8 mouse cellular contexts compared by ENCODE assay signal in the genomic region with DNA sequence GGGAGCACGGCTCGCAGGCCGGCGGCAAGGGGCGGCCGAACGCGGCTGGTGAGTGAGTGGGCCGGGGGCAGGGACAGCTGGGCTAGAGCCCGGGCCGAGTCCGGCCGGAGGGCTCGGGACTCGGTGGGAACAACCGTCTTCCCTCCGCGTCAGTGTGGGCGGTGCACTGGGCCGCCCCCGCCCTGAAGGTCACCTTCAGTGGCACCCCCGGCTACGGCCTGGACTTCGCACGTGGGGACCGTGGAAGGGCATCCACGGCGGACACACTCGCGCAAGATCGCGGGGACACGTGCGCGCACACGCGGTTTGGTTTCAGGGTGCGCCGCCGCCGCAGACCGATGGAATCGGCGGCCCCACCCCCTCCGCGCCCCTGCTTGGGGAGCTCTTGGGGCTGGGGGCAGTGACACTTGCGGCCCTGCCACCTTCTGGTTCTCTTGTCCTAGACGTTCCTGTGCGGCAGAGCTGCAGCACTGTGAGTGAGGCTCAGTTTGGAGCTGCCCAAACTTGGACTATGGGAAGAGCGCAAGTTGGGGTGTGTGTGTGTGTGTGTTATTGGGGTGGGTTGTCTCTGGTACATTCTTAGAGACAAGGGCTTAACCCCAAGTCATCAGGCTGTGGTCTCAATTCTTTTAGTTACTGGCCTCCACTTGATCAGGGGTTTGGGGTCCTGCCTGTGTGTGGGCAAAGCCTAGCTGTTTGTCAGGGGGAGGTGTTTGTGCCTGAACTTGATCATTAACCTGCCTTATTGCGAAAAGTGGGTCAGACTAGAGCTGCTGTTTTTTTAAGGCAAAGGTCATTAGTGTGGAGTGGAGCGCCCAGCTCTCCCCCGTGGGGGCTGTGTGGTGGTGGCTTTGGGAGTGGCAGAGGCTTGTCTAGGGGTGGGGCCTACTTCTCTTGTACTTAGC. TPM values are rescaled to one million over a fixed set of nuclear protein-coding genes. Genes with fewer than 3 reads are reported as not detected.
DNase-seq lines count a peak whose midpoint lies in the region; ATAC-seq and TF ChIP-seq lines count a peak whose summit lies in the region.

No protein-coding gene starts in this region.

- peaks cover 52% of the 10 kb centered on the region for H3K79me3 ChIP-seq in C2C12 (ENCODE audit: low read depth)

- H3K9me3 ChIP-seq in kidney, embryonic 15.5 days (replicated peaks), result no peaks in the 10 kb centered on the region
- H3K9me3 ChIP-seq in lung, postnatal 0 days (ENCODE audit: low read length), result no peaks in the 10 kb centered on the region

- under 1% methylated on average over 53 of the region's 53 CpGs for WGBS in kidney, embryonic 15.5 days
- 2% methylated on average over 43 of the region's 53 CpGs for WGBS in lung, postnatal 0 days

- peak overlapping the region; percentile 87 for H3K9ac ChIP-seq in kidney, embryonic 15.5 days
- H3K9ac ChIP-seq in lung, postnatal 0 days (replicated peaks; ENCODE audit: low read depth), result peak overlapping the region; percentile 70

- DNase-seq in gastrocnemius, adult 18-20 months (ENCODE audit: low spot score), result peak; percentile 31
- no peak for DNase-seq in gastrocnemius, postnatal 10 days
- DNase-seq in frontal cortex, postnatal 36 days (ENCODE audit: low spot score in 2 of 2), result peak; percentile 31 to 42
- peak; percentile 74 for DNase-seq in lung, postnatal 0 days (ENCODE audit: low spot score)
- peak; percentile 33 for DNase-seq in splenic B cell, adult 2 months (ENCODE audit: low read depth, low spot score)

- peak overlapping the region; percentile 96 for H3K4me3 ChIP-seq in C2C12 (ENCODE audit: insufficient read depth, poor library complexity, severe bottlenecking)
- H3K4me3 ChIP-seq in brown adipose tissue, adult 24 weeks (ENCODE audit: insufficient read depth, low read depth, low read length), result peak overlapping the region; percentile 91
- peak overlapping the region; percentile 98 for H3K4me3 ChIP-seq in kidney, embryonic 15.5 days (replicated peaks)
- peak overlapping the region; percentile 86 for H3K4me3 ChIP-seq in lung, postnatal 0 days (ENCODE audit: low read depth, low read length)

- ATAC-seq in kidney, embryonic 15.5 days (replicated peaks; ENCODE audit: low FRiP score), result peak; percentile 55
- ATAC-seq in lung, postnatal 0 days, result peak; percentile 46

- H3K27ac ChIP-seq in brown adipose tissue, adult 24 weeks (replicated peaks; ENCODE audit: low read depth, low read length), result peak overlapping the region; percentile 95
- peak overlapping the region; percentile 92 for H3K27ac ChIP-seq in kidney, embryonic 15.5 days
- peak overlapping the region; percentile 89 for H3K27ac ChIP-seq in lung, postnatal 0 days (ENCODE audit: low read length)

- H3K27me3 ChIP-seq in C2C12 (ENCODE audit: control insufficient read depth, insufficient read depth, insufficient read length), result no peaks in the 10 kb centered on the region
- H3K27me3 ChIP-seq in kidney, embryonic 15.5 days, result no peaks in the 10 kb centered on the region
- H3K27me3 ChIP-seq in lung, postnatal 0 days (replicated peaks; ENCODE audit: insufficient read depth, low read length), result no peaks in the 10 kb centered on the region
- no peaks in the 10 kb centered on the region for H3K27me3 ChIP-seq in splenic B cell, adult 2 months (ENCODE audit: control insufficient read depth, insufficient read depth, low read length, poor library complexity, severe bottlenecking)

- H3K79me2 ChIP-seq in C2C12 (ENCODE audit: control insufficient read depth, insufficient read depth), result peaks cover 57% of the 10 kb centered on the region

- H3K4me2 ChIP-seq in kidney, embryonic 15.5 days, result peak overlapping the region; percentile 89
- peak overlapping the region; percentile 94 for H3K4me2 ChIP-seq in lung, postnatal 0 days (replicated peaks; ENCODE audit: low read depth, low read length)

- H3K36me3 ChIP-seq in C2C12 (ENCODE audit: control insufficient read depth, insufficient read depth), result peaks cover 34% of the 10 kb centered on the region
- H3K36me3 ChIP-seq in kidney, embryonic 15.5 days, result no peaks in the 10 kb centered on the region
- H3K36me3 ChIP-seq in lung, postnatal 0 days (ENCODE audit: insufficient read depth, low read length), result no peaks in the 10 kb centered on the region
- H3K36me3 ChIP-seq in splenic B cell, adult 2 months (ENCODE audit: control insufficient read depth, insufficient read depth, low read length, poor library complexity, severe bottlenecking), result no peaks in the 10 kb centered on the region

- peak overlapping the region; percentile 95 for H3ac ChIP-seq in C2C12 (ENCODE audit: control insufficient read depth, insufficient read length, low read depth)

- H3K4me1 ChIP-seq in brown adipose tissue, adult 24 weeks (ENCODE audit: control insufficient read depth, insufficient read depth, insufficient read length, low read length), result peaks cover 3% of the 10 kb centered on the region; the same call in 1 of the 2 replicates
- H3K4me1 ChIP-seq in kidney, embryonic 15.5 days, result peaks cover 47% of the 10 kb centered on the region
- peaks cover 18% of the 10 kb centered on the region; the same call in 1 of the 2 replicates for H3K4me1 ChIP-seq in lung, postnatal 0 days (ENCODE audit: insufficient read depth, low read depth, low read length)

- TF ChIP-seq EP300 in lung, postnatal 0 days (IDR thresholded peaks at IDR 0.05), result no peak

- TF ChIP-seq CTCF in C2C12 (IDR thresholded peaks at IDR 0.05; ENCODE audit: control insufficient read depth, insufficient read depth, insufficient read length), result no peak
- no peak for TF ChIP-seq CTCF in lung, postnatal 0 days (IDR thresholded peaks at IDR 0.05)

TF ChIP-seq in C2C12, 6 proteins besides CTCF, POLR2A, EP300 and RAD21:
- TF ChIP-seq CEBPB (IDR thresholded peaks at IDR 0.05; ENCODE audit: low read depth) (no peak), MAX (IDR thresholded peaks at IDR 0.05) (no peak), FOSL1 (IDR thresholded peaks at IDR 0.05; ENCODE audit: insufficient read depth, low read length, poor library complexity, severe bottlenecking) (no peak), MYOG (IDR thresholded peaks at IDR 0.05; ENCODE audit: control insufficient read depth, extremely low read depth, insufficient read length) (no peak), USF1 (IDR thresholded peaks at IDR 0.05; ENCODE audit: low read depth) (no peak), MYOD1 (IDR thresholded peaks at IDR 0.05; ENCODE audit: control insufficient read depth, insufficient read length, low read depth) (no peak)
TF ChIP-seq in C2C12: peak in this region for 0.

RNA-seq across cellular contexts. Expression of gene Cluh, which starts 0.6 kb away (rescaled TPM):
- 10 to 100 TPM; 90.2 to 100.0 TPM for total RNA-seq in gastrocnemius, adult 18-20 months (2021)
- 10 to 100 TPM; 83.7 to 90.5 TPM for total RNA-seq in gastrocnemius, postnatal 10 days (2021)
- 61.1 TPM for polyA plus RNA-seq in C2C12 (2012; fragmentation: generic; extraction: Trizol)
- 126 and 174 TPM in 2 replicates for polyA plus RNA-seq in brown adipose tissue, adult 24 weeks (2012; ENCODE audit: insufficient read depth, insufficient read length, missing spikeins)
- polyA plus RNA-seq in kidney, embryonic 15.5 days (2015; fragmentation: Nextera tagmentation; extraction: Ambion mirVana), result 33.8 and 39.4 TPM in 2 replicates
- 8.2 and 9.2 TPM in 2 replicates for polyA plus RNA-seq in lung, postnatal 0 days (2015; fragmentation: Nextera tagmentation; extraction: Ambion mirVana)

RNA-seq across cellular contexts. Expression of gene Ccdc92b, which starts 30.5 kb away (rescaled TPM):
- total RNA-seq in gastrocnemius, adult 18-20 months (2021), result under 1 TPM; 0.05 TPM
- under 1 TPM; 0.12 to 0.32 TPM for total RNA-seq in gastrocnemius, postnatal 10 days (2021)
- polyA plus RNA-seq in C2C12 (2012; fragmentation: generic; extraction: Trizol), result 0.01 TPM
- polyA plus RNA-seq in brown adipose tissue, adult 24 weeks (2012; ENCODE audit: insufficient read depth, insufficient read length, missing spikeins), result not detected in 2 replicates
- 0.19 and 0.38 TPM in 2 replicates for polyA plus RNA-seq in kidney, embryonic 15.5 days (2015; fragmentation: Nextera tagmentation; extraction: Ambion mirVana)
- 0.69 and 0.85 TPM in 2 replicates for polyA plus RNA-seq in lung, postnatal 0 days (2015; fragmentation: Nextera tagmentation; extraction: Ambion mirVana)

RNA-seq across cellular contexts. Expression of gene Rap1gap2, which starts 39.2 kb away (rescaled TPM):
- 1 to 10 TPM; 5.1 to 6.7 TPM for total RNA-seq in gastrocnemius, adult 18-20 months (2021)
- total RNA-seq in gastrocnemius, postnatal 10 days (2021), result 10 to 100 TPM; 15.0 to 16.1 TPM
- 1.4 TPM for polyA plus RNA-seq in C2C12 (2012; fragmentation: generic; extraction: Trizol)
- 2.2 and 4.5 TPM in 2 replicates for polyA plus RNA-seq in brown adipose tissue, adult 24 weeks (2012; ENCODE audit: insufficient read depth, insufficient read length, missing spikeins)
- 5.8 and 6.4 TPM in 2 replicates for polyA plus RNA-seq in kidney, embryonic 15.5 days (2015; fragmentation: Nextera tagmentation; extraction: Ambion mirVana)
- polyA plus RNA-seq in lung, postnatal 0 days (2015; fragmentation: Nextera tagmentation; extraction: Ambion mirVana), result 1.1 and 1.2 TPM in 2 replicates
